Mouse (Mus musculus) midbrain, embryonic 12.5 days (tissue): ENCODE results near the gene Emc7. TPM values are rescaled to one million over a fixed set of nuclear protein-coding genes. Genes with fewer than 3 reads are reported as not detected.

Experiments used
- ATAC-seq: fragments of 200-750 bp; cut with Nextera tagmentation; 2 replicates; pipeline ENCODE4 v1.8.0; 2017; ENCODE audit warnings: low read depth, moderate TSS enrichment, moderate library complexity; ENCODE audit not compliant: low FRiP score
- H3K27ac ChIP-seq: fragments of 300-500 bp; sonication (generic); replicated peaks from 2 replicates; pipeline ENCODE4 v1.5.1; 2016; ENCODE audit warnings: mild to moderate bottlenecking
- H3K27me3 ChIP-seq: fragments of 300-500 bp; sonication (generic); 2 replicates; pipeline ENCODE4 v1.6.1; 2016; ENCODE audit warnings: mild to moderate bottlenecking
- H3K36me3 ChIP-seq: fragments of 300-500 bp; sonication (generic); 2 replicates; pipeline ENCODE4 v1.6.1; 2016
- H3K4me1 ChIP-seq: fragments of 300-500 bp; sonication (generic); 2 replicates; pipeline ENCODE4 v1.6.1; 2016
- H3K4me2 ChIP-seq: fragments of 300-500 bp; sonication (generic); replicated peaks from 2 replicates; pipeline ENCODE4 v1.6.1; 2016; ENCODE audit warnings: mild to moderate bottlenecking, moderate library complexity
- H3K4me3 ChIP-seq: fragments of 300-500 bp; sonication (generic); 2 replicates; pipeline ENCODE4 v1.5.1; 2016; ENCODE audit warnings: mild to moderate bottlenecking
- H3K9ac ChIP-seq: fragments of 300-500 bp; sonication (generic); replicated peaks from 2 replicates; pipeline ENCODE4 v1.6.1; 2016; ENCODE audit warnings: mild to moderate bottlenecking, moderate library complexity
- H3K9me3 ChIP-seq: fragments of 300-500 bp; sonication (generic); 2 replicates; pipeline ENCODE4 v1.6.1; 2016; ENCODE audit warnings: mild to moderate bottlenecking
- WGBS: fragments of 180-500 bp; shearing (Covaris S2); methylation state at CpG from one replicate; pipeline ENCODE4 v1.1.7; 2016; 5-methylcytosine and 5-hydroxymethylcytosine counted together
- polyA plus RNA-seq: library from polyadenylated mRNA; unstranded; fragments of >200 nt; fragmentation: Nextera tagmentation; extraction: Ambion mirVana; gene quantifications from 2 replicates; pipeline ENCODE4 v1.2.1, GENCODE M21; 2016

The Emc7 gene
- polyA plus RNA-seq, 1 experiment from 2014 or later, result 11.5 TPM

DNA sequence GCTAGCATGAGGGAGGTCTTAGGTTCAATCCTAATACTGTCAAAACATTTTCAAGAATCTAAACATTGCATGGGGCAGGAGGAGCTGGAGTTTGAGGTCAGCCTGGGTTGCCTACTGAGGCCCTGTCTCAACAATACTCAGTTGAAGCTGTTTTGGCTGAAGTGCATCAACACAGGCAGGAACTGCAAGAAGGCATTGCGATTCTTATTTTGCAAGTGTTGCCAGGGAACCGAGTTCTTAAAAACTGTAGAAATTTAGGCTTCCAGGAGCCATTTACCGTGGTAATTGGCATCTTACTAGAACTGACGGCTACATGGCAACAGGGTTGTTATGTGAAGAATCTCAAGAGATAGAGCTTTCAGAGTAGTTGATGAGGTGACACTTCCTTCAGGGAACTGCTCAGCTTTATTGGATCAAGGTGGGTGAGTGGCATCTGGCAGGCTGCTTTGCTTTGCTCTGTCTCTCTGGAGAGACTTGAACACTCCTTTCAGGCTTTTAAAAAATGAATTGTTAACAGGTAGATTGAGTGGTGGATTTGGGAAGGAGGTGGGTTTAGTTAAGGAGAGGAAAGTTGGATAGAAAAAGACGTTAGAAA is 52.1 kb downstream of the Emc7 start:
- ATAC-seq, result no peak
- no peaks in the 10 kb centered on the region for H3K36me3 ChIP-seq
- H3K4me1 ChIP-seq, result no peaks in the 10 kb centered on the region; the same call in 1 of the 2 replicates
- 81% methylated on average over 5 of the region's 5 CpGs for WGBS
- H3K27ac ChIP-seq, result no peak overlapping the region
- no peak overlapping the region for H3K4me2 ChIP-seq
- no peak overlapping the region for H3K9ac ChIP-seq
- no peaks in the 10 kb centered on the region for H3K9me3 ChIP-seq
- peaks cover 5% of the 10 kb centered on the region for H3K27me3 ChIP-seq
- H3K4me3 ChIP-seq, result no peak overlapping the region

DNA sequence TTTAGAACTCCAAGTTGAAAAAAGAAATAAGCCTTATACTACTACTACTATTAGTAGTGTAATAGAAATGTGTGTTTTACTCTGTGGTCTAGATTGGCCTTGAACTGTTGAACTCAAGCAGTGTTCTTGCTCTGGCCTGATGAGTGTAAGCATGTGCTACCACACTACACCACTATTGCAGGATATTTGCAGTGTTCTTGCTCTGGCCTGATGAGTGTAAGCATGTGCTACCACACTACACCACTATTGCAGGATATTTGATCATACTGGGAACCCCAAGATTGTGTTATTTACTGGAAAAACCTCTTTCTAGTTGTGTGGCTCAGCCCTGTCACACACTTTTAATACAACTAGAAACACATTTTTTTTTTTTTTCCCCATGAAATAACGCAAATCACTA is 52.6 kb downstream of the Emc7 start:
- no peak overlapping the region for H3K9ac ChIP-seq
- ATAC-seq, result no peak
- 87% methylated on average over 1 of the region's 1 CpGs for WGBS
- peaks cover 5% of the 10 kb centered on the region for H3K27me3 ChIP-seq
- no peaks in the 10 kb centered on the region for H3K9me3 ChIP-seq
- no peak overlapping the region for H3K27ac ChIP-seq
- no peak overlapping the region for H3K4me3 ChIP-seq
- H3K4me1 ChIP-seq, result no peaks in the 10 kb centered on the region; the same call in 1 of the 2 replicates
- no peak overlapping the region for H3K4me2 ChIP-seq
- H3K36me3 ChIP-seq, result no peaks in the 10 kb centered on the region

DNA sequence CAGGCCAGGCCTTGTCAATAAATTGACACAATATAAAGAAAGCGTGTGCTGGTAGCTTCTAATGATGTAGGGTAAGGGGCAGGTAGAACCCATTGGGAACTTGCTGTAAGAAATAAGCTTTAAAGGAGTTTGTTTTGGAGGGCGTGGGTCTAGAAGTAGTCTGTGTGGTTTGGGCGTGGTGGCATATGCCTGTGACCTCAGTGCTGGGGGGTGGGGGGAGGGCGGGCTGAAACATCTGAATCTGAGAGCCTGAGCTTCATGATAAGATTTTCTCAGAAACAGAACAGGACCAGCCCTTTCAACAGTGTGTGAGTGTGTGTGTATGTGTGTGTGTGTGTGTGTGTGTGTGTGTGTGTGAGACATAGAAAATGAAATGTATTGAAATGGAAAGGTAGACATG is 55.3 kb downstream of the Emc7 start:
- Histone ChIP-seq H3K27me3 (peaks cover 5% of the 10 kb centered on the region), H3K36me3 (no peaks in the 10 kb centered on the region), H3K4me2 (no peak overlapping the region), H3K27ac (no peak overlapping the region), H3K4me1 (no peaks in the 10 kb centered on the region; the same call in 1 of the 2 replicates), H3K4me3 (no peak overlapping the region), H3K9ac (no peak overlapping the region), H3K9me3 (no peaks in the 10 kb centered on the region)
- no peak for ATAC-seq
- WGBS, result 82% methylated on average over 4 of the region's 4 CpGs

DNA sequence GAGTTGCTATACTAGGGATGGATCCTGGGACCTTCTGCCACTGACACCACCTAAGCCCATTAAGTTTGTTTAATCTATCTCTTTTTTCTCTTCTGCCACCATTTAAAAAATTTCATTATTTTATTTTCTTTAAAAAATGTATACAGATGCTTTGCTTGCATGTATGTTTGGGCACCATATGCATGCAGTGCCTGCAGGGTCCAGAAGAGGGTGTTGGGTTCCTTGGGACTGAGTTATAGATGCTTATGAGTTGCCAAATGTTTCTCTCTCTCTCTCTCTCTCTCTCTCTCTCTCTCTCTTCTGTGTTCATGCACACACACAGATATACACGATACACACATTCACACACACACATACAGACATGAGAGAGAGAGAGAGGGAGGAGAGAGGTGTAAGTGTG is 58.2 kb downstream of the Emc7 start:
- no peak overlapping the region for H3K4me2 ChIP-seq
- no peak for ATAC-seq
- no peak overlapping the region for H3K9ac ChIP-seq
- no peaks in the 10 kb centered on the region for H3K9me3 ChIP-seq
- H3K4me1 ChIP-seq, result no peaks in the 10 kb centered on the region; the same call in 1 of the 2 replicates
- H3K27me3 ChIP-seq, result no peaks in the 10 kb centered on the region
- WGBS, result 75% methylated on average over 1 of the region's 1 CpGs
- no peak overlapping the region for H3K4me3 ChIP-seq
- no peaks in the 10 kb centered on the region for H3K36me3 ChIP-seq
- no peak overlapping the region for H3K27ac ChIP-seq

GRCm38 (mm10) chr2:112516728-112517127 is 61.9 kb downstream of the Emc7 start:
- Histone ChIP-seq H3K4me2 (no peak overlapping the region), H3K27me3 (no peaks in the 10 kb centered on the region), H3K9me3 (no peaks in the 10 kb centered on the region), H3K9ac (no peak overlapping the region), H3K27ac (no peak overlapping the region), H3K4me3 (no peak overlapping the region), H3K36me3 (no peaks in the 10 kb centered on the region), H3K4me1 (no peaks in the 10 kb centered on the region)
- 70% methylated on average over 3 of the region's 3 CpGs for WGBS
- no peak for ATAC-seq

DNA sequence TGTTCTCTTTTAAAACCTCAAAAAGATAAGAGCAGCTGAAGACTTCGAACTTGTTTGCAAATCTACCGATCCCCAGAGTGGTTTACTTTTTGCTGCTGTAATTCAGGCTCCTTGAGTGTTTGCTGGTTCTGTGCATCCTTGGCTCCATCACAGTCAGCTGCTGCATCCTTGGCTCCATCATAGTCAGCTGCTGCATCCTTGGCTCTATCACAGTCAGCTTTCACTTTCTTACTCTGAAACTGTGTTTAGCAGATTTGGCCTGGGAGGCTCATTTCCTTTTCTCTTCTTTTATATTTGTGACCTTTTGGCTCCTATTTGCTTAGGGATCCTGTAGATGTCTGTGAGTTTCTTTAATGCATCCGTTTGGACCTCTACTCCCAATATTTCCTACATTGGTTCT is 62.4 kb downstream of the Emc7 start:
- Histone ChIP-seq H3K9me3 (no peaks in the 10 kb centered on the region), H3K9ac (no peak overlapping the region), H3K4me3 (no peak overlapping the region), H3K27ac (no peak overlapping the region), H3K4me2 (no peak overlapping the region), H3K36me3 (no peaks in the 10 kb centered on the region), H3K4me1 (no peaks in the 10 kb centered on the region), H3K27me3 (no peaks in the 10 kb centered on the region)
- 89% methylated on average over 3 of the region's 3 CpGs for WGBS
- ATAC-seq, result no peak

DNA sequence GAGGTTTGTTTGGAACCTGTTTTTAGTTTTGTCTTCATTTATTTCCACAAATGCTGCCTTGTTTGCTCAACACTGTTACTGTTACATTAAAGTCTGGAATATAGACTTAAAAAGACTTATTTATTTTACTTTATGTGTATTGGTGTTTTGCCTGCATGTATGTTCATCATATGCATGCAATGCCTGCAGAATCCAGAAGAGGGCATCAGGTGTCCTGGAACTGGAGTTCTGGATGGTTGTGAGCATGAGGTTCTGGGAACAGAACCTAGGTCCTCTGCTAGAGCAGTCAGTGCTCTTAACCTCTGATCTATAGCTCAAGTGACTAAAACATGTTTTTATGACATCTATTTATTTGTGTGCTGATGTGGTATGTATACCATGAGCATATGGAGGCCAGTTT is 63.7 kb downstream of the Emc7 start:
- no peak for ATAC-seq
- no peaks in the 10 kb centered on the region for H3K9me3 ChIP-seq
- no peak overlapping the region for H3K4me2 ChIP-seq
- H3K4me1 ChIP-seq, result no peaks in the 10 kb centered on the region
- no peaks in the 10 kb centered on the region for H3K36me3 ChIP-seq
- H3K27ac ChIP-seq, result no peak overlapping the region
- H3K4me3 ChIP-seq, result no peak overlapping the region
- H3K27me3 ChIP-seq, result no peaks in the 10 kb centered on the region
- H3K9ac ChIP-seq, result no peak overlapping the region

GRCm38 (mm10) chr2:112520526-112521482 is 66.0 kb downstream of the Emc7 start:
- Histone ChIP-seq H3K4me2 (no peak overlapping the region), H3K27ac (no peak overlapping the region), H3K9me3 (no peaks in the 10 kb centered on the region), H3K36me3 (no peaks in the 10 kb centered on the region), H3K4me1 (no peaks in the 10 kb centered on the region), H3K27me3 (no peaks in the 10 kb centered on the region), H3K9ac (no peak overlapping the region), H3K4me3 (no peak overlapping the region)
- ATAC-seq, result no peak
- WGBS, result 87% methylated on average over 4 of the region's 4 CpGs

Other genes starting within 250 kb of the Emc7 start
- 11.9 and 13.1 TPM in 2 replicates for gene Lpcat4, start 215.5 kb upstream of the Emc7 start, polyA plus RNA-seq
- gene Nutm1, start 195.7 kb upstream of the Emc7 start, polyA plus RNA-seq, result 0.08 TPM in 1 of 2 replicates, not detected in the other
- gene Nop10, start 193.1 kb upstream of the Emc7 start, polyA plus RNA-seq, result 137 and 139 TPM in 2 replicates
- gene Slc12a6, start 189.2 kb upstream of the Emc7 start, polyA plus RNA-seq, result 18.7 and 19.3 TPM in 2 replicates
- not detected in 2 replicates for gene Gm21985, start 188.7 kb upstream of the Emc7 start, polyA plus RNA-seq
- 112 and 114 TPM in 2 replicates for gene Emc4, start 87.0 kb upstream of the Emc7 start, polyA plus RNA-seq
- gene Katnbl1, start 75.8 kb upstream of the Emc7 start, polyA plus RNA-seq, result 43.5 and 44.2 TPM in 2 replicates
- gene Chrm5, start 25.8 kb downstream of the Emc7 start, polyA plus RNA-seq, result 0.18 TPM in 1 of 2 replicates, not detected in the other
- 6.6 and 7.8 TPM in 2 replicates for gene Aven, start 38.0 kb downstream of the Emc7 start, polyA plus RNA-seq